ENCODE assay signal across 18 mouse cellular contexts in genomic region chr4:34855966-34856365, GRCm38 (mm10). TPM values are rescaled to one million over a fixed set of nuclear protein-coding genes. Genes with fewer than 3 reads are reported as not detected.
"Had no signal": no experiment of that assay in that cellular context is flagged by ENCODE, and none has a peak within 500 bp of the region (broad histone marks: within the 10 kb centered on the region; RNA-seq: fewer than 3 reads in every experiment).

No protein-coding gene starts in this region.

- H3K9ac ChIP-seq: neural tube, embryonic 12.5 days; neural tube, embryonic 13.5 days; neural tube, embryonic 15.5 days; stomach, embryonic 15.5 days had no signal

- DNase-seq: retina, postnatal 1 day; right cerebral cortex, adult 18-20 months; right cerebral cortex, postnatal 14 days; right cerebral cortex, postnatal 25 days; right cerebral cortex, postnatal 4 days; spleen, adult 18-20 months; thymus, adult 18-20 months; thymus, adult 2 months; thymus, postnatal 14 days; thymus, postnatal 25 days; thymus, postnatal 36 days; thymus, postnatal 4 days had no signal

- H3K4me1 ChIP-seq: neural tube, embryonic 12.5 days; stomach, embryonic 15.5 days had no signal

- H3K9me3 ChIP-seq: neural tube, embryonic 12.5 days; neural tube, embryonic 13.5 days; neural tube, embryonic 15.5 days; stomach, embryonic 15.5 days had no signal

- H3K27ac ChIP-seq: neural tube, embryonic 12.5 days; neural tube, embryonic 13.5 days; neural tube, embryonic 15.5 days; stomach, embryonic 15.5 days; stomach, postnatal 0 days had no signal

- H3K4me3 ChIP-seq: neural tube, embryonic 12.5 days; neural tube, embryonic 13.5 days; neural tube, embryonic 15.5 days; stomach, embryonic 15.5 days had no signal

RNA-seq across cellular contexts. Expression of gene Cga, which starts 37.6 kb away (rescaled TPM):
- total RNA-seq: neutrophil, adult 5-6 weeks had no signal
